Mouse (Mus musculus) lung, adult 2 months (tissue): ENCODE results near the gene Kat7.

Experiments used
- CTCF ChIP-seq: fragments of 200-500 bp; IDR thresholded peaks from 2 replicates; pipeline ENCODE4 v1.5.1; 2011; ENCODE audit warnings: mild to moderate bottlenecking, low read length, control low read depth; ENCODE audit not compliant: insufficient read depth
- POLR2A ChIP-seq: fragments of 200-500 bp; IDR thresholded peaks from 2 replicates; pipeline ENCODE4 v1.6.1; 2011; ENCODE audit warnings: low read depth, mild to moderate bottlenecking, control low read depth, low read length, borderline replicate concordance; ENCODE audit errors: extremely low read depth

DNA sequence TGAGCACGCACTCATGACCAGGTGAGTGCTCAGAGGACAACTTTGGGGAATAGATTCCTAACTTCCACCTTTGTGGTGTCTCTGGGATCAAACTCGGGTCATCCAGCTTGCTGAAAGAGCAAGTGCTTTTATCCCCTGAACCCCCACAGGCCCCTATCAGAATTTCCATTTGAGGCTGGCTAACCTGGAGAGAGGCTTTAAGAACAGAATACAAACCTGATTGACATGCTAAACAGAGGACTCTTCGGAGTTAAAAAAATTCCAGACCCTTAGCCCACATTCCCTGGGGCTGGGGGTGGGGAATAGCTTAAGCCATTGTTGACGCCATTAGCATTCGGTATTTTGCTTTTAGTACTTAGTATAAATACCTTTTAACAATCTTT, 1.4 kb upstream of the Kat7 start:
- TF ChIP-seq POLR2A (no peak), CTCF (no peak)
